Mouse (Mus musculus): ENCODE measurements at regions not wholly inside any gene's neighbourhood (a gene's known extent, or its start where the extent isn't known, plus 50 kb on each side); places are given as distances from the start of the nearest gene placed in this dataset.

DNA sequence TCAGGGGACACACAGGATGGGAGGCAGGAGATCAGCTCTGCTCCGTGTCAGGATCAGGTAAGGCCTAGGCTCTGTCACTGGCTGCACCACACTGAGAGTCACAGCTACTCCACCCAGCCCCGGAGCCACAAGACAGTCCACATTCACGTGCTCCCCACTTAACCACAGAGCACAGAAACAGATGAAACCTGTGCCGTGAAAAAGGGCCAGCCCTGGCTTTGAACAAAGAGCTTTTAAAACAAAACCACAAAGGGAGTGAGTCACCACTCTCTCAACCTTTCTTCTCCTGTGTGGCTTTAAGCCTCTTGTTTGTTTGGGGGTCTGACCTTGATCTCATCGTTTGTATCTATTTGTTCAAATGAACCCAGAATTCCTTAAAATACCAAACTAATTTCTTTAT is 150.6 kb downstream of the Klf5 start:
- Histone ChIP-seq H3K9ac (ENCODE audit: low read length) (no peak overlapping the region), H3K4me1 (ENCODE audit: control insufficient read depth, insufficient read depth, low read length) (no peaks in the 10 kb centered on the region), H3K9me3 (ENCODE audit: control insufficient read depth, low read length) (no peaks in the 10 kb centered on the region), H3K27me3 (ENCODE audit: control insufficient read depth, insufficient read depth, low read length) (no peaks in the 10 kb centered on the region), H3K36me3 (ENCODE audit: control insufficient read depth, insufficient read depth, low read length) (no peaks in the 10 kb centered on the region), H3K4me2 (ENCODE audit: low read depth) (no peak overlapping the region), H3K4me3 (ENCODE audit: low read depth, low read length) (no peak overlapping the region), H3K27ac (ENCODE audit: low read depth, low read length) (no peak overlapping the region)
- WGBS, result 75% methylated on average over 5 of the region's 5 CpGs
- ATAC-seq (ENCODE audit: insufficient read depth, low FRiP score, low TSS enrichment) (no peak), DNase-seq (ENCODE audit: low spot score) (no peak)

- no peaks in the 10 kb centered on the region for H3K36me3 ChIP-seq (ENCODE audit: control insufficient read depth, insufficient read depth, low read length)
- H3K4me2 ChIP-seq (ENCODE audit: low read depth), result no peak overlapping the region
- no peaks in the 10 kb centered on the region for H3K4me1 ChIP-seq (ENCODE audit: control insufficient read depth, insufficient read depth, low read length)
- no peak overlapping the region for H3K27ac ChIP-seq (ENCODE audit: low read depth, low read length)
- H3K9ac ChIP-seq (ENCODE audit: low read length), result no peak overlapping the region
- DNase-seq (ENCODE audit: low spot score) (no peak), ATAC-seq (ENCODE audit: insufficient read depth, low FRiP score, low TSS enrichment) (no peak)
- no peak overlapping the region for H3K4me3 ChIP-seq (ENCODE audit: low read depth, low read length)
- H3K27me3 ChIP-seq (ENCODE audit: control insufficient read depth, insufficient read depth, low read length), result no peaks in the 10 kb centered on the region
- 95% methylated on average over 5 of the region's 5 CpGs for WGBS
- no peaks in the 10 kb centered on the region for H3K9me3 ChIP-seq (ENCODE audit: control insufficient read depth, low read length)
These were observed 151.4 kb downstream of the Klf5 start for GRCm38 (mm10) chr14:99449870-99450269.

DNA sequence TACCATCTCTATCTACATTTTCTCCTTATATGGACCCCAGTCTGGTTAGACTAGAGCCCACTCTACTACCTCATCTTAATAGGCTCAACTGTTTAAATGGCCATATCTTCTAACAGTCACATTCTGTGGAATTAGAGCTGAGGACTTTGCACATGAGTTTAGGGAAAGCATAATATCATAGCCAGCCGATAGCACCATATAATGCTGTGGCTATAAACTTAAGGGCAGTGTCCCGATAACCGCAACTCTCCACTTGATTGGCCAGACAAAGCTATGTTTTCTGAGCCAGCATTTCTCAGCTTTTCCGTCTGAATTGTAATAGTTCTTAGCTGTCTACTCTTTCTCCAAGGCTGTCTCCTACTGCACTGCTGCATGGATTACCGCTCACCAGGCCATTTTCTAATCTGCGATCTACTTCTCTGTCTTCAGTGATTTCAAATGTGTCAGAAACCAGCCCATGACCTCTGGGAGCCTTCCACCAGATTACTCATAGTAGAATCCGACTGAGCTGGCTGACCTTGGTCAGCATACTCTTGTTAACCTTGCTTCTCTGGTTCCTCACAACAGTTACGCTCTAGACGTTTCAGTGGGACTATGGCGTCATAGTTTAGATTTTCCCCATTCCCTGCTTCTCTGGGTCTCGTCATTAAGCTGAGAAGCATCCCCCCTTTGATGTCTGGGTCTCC is 152.8 kb downstream of the Klf5 start:
- ATAC-seq (ENCODE audit: insufficient read depth, low FRiP score, low TSS enrichment), result no peak
- DNase-seq (ENCODE audit: low spot score), result no peak
- Histone ChIP-seq H3K4me3 (ENCODE audit: low read depth, low read length) (no peak overlapping the region), H3K9ac (ENCODE audit: low read length) (no peak overlapping the region), H3K9me3 (ENCODE audit: control insufficient read depth, low read length) (no peaks in the 10 kb centered on the region), H3K27ac (ENCODE audit: low read depth, low read length) (no peak overlapping the region), H3K27me3 (ENCODE audit: control insufficient read depth, insufficient read depth, low read length) (no peaks in the 10 kb centered on the region), H3K36me3 (ENCODE audit: control insufficient read depth, insufficient read depth, low read length) (no peaks in the 10 kb centered on the region), H3K4me2 (ENCODE audit: low read depth) (no peak overlapping the region), H3K4me1 (ENCODE audit: control insufficient read depth, insufficient read depth, low read length) (no peaks in the 10 kb centered on the region)
- WGBS, result 92% methylated on average over 11 of the region's 11 CpGs

GRCm38 (mm10) chr14:99453916-99454315 is 155.4 kb downstream of the Klf5 start:
- 88% methylated on average over 12 of the region's 12 CpGs for WGBS
- no peaks in the 10 kb centered on the region for H3K36me3 ChIP-seq (ENCODE audit: control insufficient read depth, insufficient read depth, low read length)
- H3K4me1 ChIP-seq (ENCODE audit: control insufficient read depth, insufficient read depth, low read length), result no peaks in the 10 kb centered on the region
- no peak overlapping the region for H3K4me3 ChIP-seq (ENCODE audit: low read depth, low read length)
- no peaks in the 10 kb centered on the region for H3K27me3 ChIP-seq (ENCODE audit: control insufficient read depth, insufficient read depth, low read length)
- ATAC-seq (ENCODE audit: insufficient read depth, low FRiP score, low TSS enrichment) (no peak), DNase-seq (ENCODE audit: low spot score) (no peak)
- no peak overlapping the region for H3K9ac ChIP-seq (ENCODE audit: low read length)
- no peak overlapping the region for H3K4me2 ChIP-seq (ENCODE audit: low read depth)
- H3K27ac ChIP-seq (ENCODE audit: low read depth, low read length), result no peak overlapping the region
- no peaks in the 10 kb centered on the region for H3K9me3 ChIP-seq (ENCODE audit: control insufficient read depth, low read length)

GRCm38 (mm10) chr14:99456555-99456954 is 158.1 kb downstream of the Klf5 start:
- 88% methylated on average over 10 of the region's 10 CpGs for WGBS
- Histone ChIP-seq H3K9ac (ENCODE audit: low read length) (no peak overlapping the region), H3K4me3 (ENCODE audit: low read depth, low read length) (no peak overlapping the region), H3K36me3 (ENCODE audit: control insufficient read depth, insufficient read depth, low read length) (no peaks in the 10 kb centered on the region), H3K27me3 (ENCODE audit: control insufficient read depth, insufficient read depth, low read length) (no peaks in the 10 kb centered on the region), H3K4me1 (ENCODE audit: control insufficient read depth, insufficient read depth, low read length) (no peaks in the 10 kb centered on the region), H3K9me3 (ENCODE audit: control insufficient read depth, low read length) (no peaks in the 10 kb centered on the region), H3K4me2 (ENCODE audit: low read depth) (no peak overlapping the region), H3K27ac (ENCODE audit: low read depth, low read length) (no peak overlapping the region)
- DNase-seq (ENCODE audit: low spot score), result no peak
- ATAC-seq (ENCODE audit: insufficient read depth, low FRiP score, low TSS enrichment), result no peak

DNA sequence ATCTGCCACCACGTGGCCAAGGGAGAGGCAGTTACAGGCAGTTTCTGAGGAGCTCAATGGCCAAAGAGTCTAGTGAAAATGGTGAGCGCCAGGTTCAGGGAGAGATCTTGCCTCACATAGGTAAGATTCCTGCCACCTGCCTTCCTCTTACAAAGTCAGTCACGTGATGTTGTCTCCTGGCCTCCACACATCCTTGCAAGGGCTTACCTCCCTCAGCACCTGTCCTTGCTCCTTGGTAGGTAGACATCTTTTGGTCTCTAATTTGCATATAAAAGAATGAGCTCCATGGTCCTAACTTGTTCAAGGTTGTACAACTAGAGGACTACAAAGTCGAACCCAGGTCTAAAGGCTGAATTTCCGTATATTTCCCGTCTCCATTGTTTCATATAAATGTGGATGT is 159.1 kb downstream of the Klf5 start:
- no peak for ATAC-seq (ENCODE audit: insufficient read depth, low FRiP score, low TSS enrichment)
- Histone ChIP-seq H3K9ac (ENCODE audit: low read length) (no peak overlapping the region), H3K27me3 (ENCODE audit: control insufficient read depth, insufficient read depth, low read length) (no peaks in the 10 kb centered on the region), H3K27ac (ENCODE audit: low read depth, low read length) (no peak overlapping the region), H3K4me3 (ENCODE audit: low read depth, low read length) (no peak overlapping the region), H3K4me2 (ENCODE audit: low read depth) (no peak overlapping the region), H3K4me1 (ENCODE audit: control insufficient read depth, insufficient read depth, low read length) (no peaks in the 10 kb centered on the region), H3K36me3 (ENCODE audit: control insufficient read depth, insufficient read depth, low read length) (no peaks in the 10 kb centered on the region), H3K9me3 (ENCODE audit: control insufficient read depth, low read length) (no peaks in the 10 kb centered on the region)
- 85% methylated on average over 6 of the region's 6 CpGs for WGBS
- DNase-seq (ENCODE audit: low spot score), result no peak

DNA sequence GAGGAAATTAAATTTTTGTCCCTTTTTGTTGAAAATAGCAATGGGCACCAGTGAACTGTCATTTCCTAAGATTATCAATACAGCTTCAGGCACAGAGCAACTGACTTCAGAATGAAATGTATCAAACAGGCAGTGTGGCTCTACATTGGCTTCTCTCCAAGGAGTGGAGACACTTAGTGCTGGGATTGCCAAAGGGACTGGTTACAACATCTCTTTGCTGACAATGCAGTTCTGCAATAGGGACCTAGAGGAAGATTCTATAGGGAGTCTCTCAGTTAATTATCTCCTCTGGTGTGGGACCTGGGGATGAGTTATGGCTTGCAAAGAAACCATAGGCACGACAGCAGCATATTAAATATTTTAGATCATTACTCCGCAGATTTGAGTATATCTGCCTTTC is 173.6 kb downstream of the Klf5 start:
- Histone ChIP-seq H3K9me3 (ENCODE audit: control insufficient read depth, low read length) (no peaks in the 10 kb centered on the region), H3K4me3 (ENCODE audit: low read depth, low read length) (no peak overlapping the region), H3K4me1 (ENCODE audit: control insufficient read depth, insufficient read depth, low read length) (no peaks in the 10 kb centered on the region), H3K4me2 (ENCODE audit: low read depth) (no peak overlapping the region), H3K36me3 (ENCODE audit: control insufficient read depth, insufficient read depth, low read length) (no peaks in the 10 kb centered on the region), H3K9ac (ENCODE audit: low read length) (no peak overlapping the region), H3K27me3 (ENCODE audit: control insufficient read depth, insufficient read depth, low read length) (no peaks in the 10 kb centered on the region), H3K27ac (ENCODE audit: low read depth, low read length) (no peak overlapping the region)
- 89% methylated on average over 2 of the region's 2 CpGs for WGBS
- ATAC-seq (ENCODE audit: insufficient read depth, low FRiP score, low TSS enrichment), result no peak
- DNase-seq (ENCODE audit: low spot score), result no peak

DNA sequence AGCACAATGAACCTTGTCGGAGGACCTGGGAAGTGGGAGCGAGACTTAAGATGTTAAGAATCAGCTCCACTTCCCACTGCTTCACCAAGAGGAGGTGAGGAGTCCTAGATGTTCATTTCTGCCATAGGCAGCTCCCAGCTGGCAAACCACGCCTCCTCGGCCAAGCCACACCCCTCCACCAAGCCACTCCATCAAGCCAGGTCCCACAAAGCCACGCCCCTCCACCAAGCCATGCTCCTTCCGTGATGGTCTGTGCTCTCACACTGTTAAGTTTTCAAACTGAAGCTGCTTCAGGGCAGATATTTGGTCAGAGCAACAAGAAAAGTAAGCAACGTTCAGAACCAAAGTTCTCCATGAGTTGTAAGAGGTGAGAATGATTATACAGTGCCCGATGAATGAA is 176.8 kb downstream of the Klf5 start:
- Histone ChIP-seq H3K36me3 (ENCODE audit: control insufficient read depth, insufficient read depth, low read length) (no peaks in the 10 kb centered on the region), H3K4me1 (ENCODE audit: control insufficient read depth, insufficient read depth, low read length) (no peaks in the 10 kb centered on the region), H3K27me3 (ENCODE audit: control insufficient read depth, insufficient read depth, low read length) (no peaks in the 10 kb centered on the region), H3K27ac (ENCODE audit: low read depth, low read length) (no peak overlapping the region), H3K4me3 (ENCODE audit: low read depth, low read length) (no peak overlapping the region), H3K9me3 (ENCODE audit: control insufficient read depth, low read length) (no peaks in the 10 kb centered on the region), H3K9ac (ENCODE audit: low read length) (no peak overlapping the region), H3K4me2 (ENCODE audit: low read depth) (no peak overlapping the region)
- WGBS, result 65% methylated on average over 8 of the region's 8 CpGs
- no peak for ATAC-seq (ENCODE audit: insufficient read depth, low FRiP score, low TSS enrichment)
- DNase-seq (ENCODE audit: low spot score), result no peak

- no peak for DNase-seq (ENCODE audit: low spot score)
- Histone ChIP-seq H3K27ac (ENCODE audit: low read depth, low read length) (no peak overlapping the region), H3K4me1 (ENCODE audit: control insufficient read depth, insufficient read depth, low read length) (no peaks in the 10 kb centered on the region), H3K36me3 (ENCODE audit: control insufficient read depth, insufficient read depth, low read length) (no peaks in the 10 kb centered on the region), H3K4me2 (ENCODE audit: low read depth) (no peak overlapping the region), H3K27me3 (ENCODE audit: control insufficient read depth, insufficient read depth, low read length) (no peaks in the 10 kb centered on the region), H3K4me3 (ENCODE audit: low read depth, low read length) (no peak overlapping the region), H3K9me3 (ENCODE audit: control insufficient read depth, low read length) (no peaks in the 10 kb centered on the region), H3K9ac (ENCODE audit: low read length) (no peak overlapping the region)
- no peak for ATAC-seq (ENCODE audit: insufficient read depth, low FRiP score, low TSS enrichment)
- WGBS, result 51% methylated on average over 10 of the region's 10 CpGs
These were observed 182.0 kb downstream of the Klf5 start for GRCm38 (mm10) chr14:99480325-99481077.

All from neural tube, embryonic 11.5 days (tissue).